Mouse (Mus musculus) cerebellum, adult 9-11 months (tissue): ENCODE measurements around the gene Atp6v1c2.

ENCODE experiments used
- DNase-seq: peaks from one replicate; pipeline ENCODE4 v3.0.0; 2022

Atp6v1c2 gene

GRCm38 (mm10) chr12:17324549-17325470 is 4.3 kb downstream of the Atp6v1c2 start:
- no peak for DNase-seq

GRCm38 (mm10) chr12:17318453-17318852 is 10.7 kb downstream of the Atp6v1c2 start:
- no peak for DNase-seq

DNA sequence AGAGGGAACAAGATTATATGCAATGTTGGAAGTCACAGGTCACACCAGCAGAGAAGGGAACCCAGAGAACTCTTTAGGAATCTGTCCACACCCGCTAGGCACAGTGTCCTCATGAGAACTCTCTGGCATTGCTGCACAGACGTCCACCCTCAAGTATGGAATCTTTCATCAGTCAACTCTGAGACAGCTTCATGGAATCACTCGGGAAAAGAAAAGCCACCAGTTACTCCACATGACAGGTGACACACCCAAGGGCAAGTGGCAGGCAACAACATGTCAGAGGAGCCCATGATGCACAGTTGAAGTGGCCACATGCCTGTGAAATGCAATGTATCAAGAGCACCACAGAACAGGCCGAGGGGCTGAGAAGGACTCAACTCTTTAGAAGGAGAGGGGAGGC is 11.2 kb downstream of the Atp6v1c2 start:
- DNase-seq, result no peak

DNA sequence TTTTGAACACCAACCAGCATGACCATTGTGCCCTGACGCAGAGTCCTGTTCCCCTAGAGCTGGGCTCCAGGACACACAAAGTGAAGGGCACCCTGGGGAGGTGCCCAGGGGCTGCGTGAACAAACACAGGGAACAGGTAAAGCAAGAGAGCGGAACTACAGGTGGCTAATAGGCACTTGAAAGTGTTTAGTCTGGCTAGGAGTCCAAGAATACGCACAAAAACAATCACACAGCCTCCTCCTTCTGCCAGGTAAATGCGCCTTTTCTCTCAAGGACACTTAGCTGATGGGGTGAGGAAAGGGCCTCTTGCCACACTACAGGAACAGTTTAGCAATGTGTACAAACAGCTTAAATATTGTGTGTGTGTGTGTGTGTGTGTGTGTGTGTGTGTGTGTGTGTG is 13.1 kb downstream of the Atp6v1c2 start:
- DNase-seq, result no peak

DNA sequence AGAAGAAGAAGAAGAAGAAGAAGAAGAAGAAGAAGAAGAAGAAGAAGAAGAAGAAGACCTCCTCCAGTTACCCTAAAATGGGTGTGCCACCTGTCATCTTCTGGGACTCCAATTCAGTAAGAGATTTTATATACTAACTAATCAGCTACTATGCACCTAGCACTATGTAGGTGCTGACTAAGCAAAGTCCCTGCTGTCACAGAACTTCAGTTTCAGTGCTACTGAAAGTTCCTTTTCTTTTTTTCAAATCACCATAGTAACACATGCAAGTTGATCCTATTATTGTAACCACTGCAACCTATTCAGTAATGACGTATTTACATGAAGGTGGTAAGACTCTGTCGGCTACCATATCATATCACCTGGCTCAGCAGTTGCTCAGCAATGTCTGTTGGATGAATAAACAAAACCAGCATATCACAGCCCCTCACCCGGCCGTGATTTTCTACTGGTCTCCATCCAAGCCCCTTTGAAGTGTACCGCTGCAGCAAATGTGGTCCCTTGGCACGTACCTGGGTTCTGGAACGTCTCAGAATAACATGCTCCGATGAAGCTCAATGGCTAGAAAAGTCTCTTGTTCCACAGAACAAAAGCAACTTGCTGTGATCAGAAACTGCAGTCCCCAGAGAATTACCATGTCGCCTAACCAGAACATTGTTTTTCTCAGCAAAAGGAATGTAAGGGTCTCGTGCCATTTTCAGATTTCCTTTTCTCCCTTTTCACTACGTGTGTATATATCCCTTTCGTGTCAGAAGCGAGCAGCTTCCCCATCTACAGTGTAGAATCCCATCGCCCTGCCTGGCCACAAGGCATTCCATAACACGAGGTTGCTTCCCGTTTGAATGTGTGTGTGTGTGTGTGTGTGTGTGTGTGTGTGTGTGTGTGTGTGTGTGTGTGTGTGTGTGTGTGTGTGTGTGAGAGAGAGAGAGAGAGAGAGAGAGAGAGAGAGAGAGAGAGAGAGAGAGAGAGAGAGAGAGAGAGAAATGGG is 18.0 kb downstream of the Atp6v1c2 start:
- DNase-seq, result no peak

DNA sequence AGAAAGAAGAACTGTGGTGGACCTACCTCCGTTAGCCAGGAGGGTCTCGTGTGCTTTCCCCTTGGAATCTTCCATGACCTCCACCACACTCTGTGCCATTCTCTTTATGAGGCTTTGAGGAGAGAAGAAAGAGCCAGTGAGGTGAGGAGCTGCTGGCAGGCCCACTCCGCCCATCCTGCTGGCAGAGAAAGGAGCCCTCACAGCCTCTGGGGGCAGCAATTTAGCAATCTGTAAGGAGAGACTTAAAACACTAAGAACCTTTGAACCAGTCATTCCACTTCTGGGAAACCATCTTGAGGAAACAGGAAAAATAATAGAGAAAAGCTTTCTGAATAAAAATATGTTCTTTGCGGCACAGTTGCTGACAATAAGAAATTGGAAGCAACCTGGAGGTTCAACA is 20.9 kb downstream of the Atp6v1c2 start:
- DNase-seq, result no peak

DNA sequence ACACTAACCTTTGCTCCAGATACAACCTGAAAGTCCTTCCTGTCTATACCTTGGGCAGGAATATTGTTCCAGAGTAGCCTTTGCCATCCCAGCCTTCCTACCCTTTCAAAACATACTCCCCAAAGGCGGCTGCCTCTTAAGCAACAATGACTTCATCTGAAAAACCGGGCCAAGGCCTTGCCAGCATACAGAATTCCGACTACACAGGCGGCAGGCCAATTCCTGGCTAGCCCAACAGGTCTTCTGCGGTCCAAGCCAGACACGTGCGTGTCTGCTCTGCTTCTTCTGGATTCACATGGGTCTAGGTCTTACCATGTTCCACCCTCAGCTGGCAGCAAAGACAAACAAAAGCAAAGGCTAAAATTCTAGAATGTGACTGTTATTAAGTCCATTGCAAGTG is 23.7 kb downstream of the Atp6v1c2 start:
- DNase-seq, result no peak

- DNase-seq, result no peak
Measured at GRCm38 (mm10) chr12:17299902-17300301, 29.3 kb downstream of the Atp6v1c2 start.

GRCm38 (mm10) chr12:17296899-17297298 is 32.3 kb downstream of the Atp6v1c2 start:
- DNase-seq, result no peak

- no peak for DNase-seq
Measured at GRCm38 (mm10) chr12:17290569-17290968, 38.6 kb downstream of the Atp6v1c2 start.

DNA sequence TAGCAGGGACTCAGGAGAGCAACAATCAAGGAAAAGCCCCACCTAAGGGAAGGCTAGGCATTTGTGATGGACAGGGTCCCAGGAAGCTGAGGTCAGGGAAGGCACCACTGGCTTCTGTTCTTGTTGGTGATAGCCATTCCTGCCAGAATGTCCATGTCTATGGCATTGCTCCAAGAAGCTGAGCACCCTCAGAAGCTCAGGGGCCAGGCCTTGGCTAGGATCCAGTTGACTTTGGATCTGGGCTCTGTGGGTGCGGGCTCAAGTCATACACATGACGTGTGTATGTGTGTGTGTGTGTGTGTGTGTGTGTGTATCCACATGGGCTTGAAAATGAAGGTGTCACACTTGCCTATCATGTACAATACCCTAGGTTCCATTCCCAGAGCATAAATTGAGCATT is 39.2 kb downstream of the Atp6v1c2 start:
- DNase-seq, result no peak

DNA sequence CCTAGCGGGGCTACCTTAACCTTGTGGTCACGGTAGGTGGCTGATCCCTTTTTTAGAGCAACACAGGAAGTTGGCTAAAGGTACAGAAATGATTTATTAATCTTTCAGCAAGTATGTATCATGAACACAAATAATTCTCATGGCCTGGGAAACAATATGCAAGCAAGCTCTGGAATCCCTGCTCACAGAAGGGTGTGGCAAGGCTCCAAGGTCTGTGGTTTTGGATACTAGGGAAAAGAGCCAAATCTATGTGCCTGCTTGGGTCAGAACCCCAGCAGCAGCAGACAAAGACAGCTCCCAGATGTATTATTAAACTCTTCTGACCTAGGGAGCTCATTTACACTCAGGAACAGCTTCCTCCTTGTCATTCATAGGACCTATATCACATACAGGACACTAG is 40.1 kb downstream of the Atp6v1c2 start:
- DNase-seq, result no peak

DNA sequence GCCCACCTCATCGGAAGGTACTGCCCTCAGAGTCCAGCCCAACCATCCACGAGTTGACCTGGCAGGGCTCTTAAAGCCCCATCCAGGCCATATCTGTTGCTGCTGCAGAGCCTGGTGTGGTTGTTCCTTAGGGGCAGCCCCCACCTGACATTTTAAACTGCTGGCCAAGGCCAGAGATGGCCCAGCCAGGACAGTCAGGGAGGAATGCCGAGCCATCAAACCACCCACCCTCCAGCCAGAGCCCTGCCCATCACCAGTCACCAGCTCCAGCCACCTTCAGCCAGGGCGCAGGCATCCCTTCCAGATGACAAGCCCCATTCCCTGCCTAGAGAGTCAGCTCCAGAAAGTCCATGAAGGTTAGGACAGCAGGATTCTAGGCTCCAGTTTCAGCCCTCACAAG is 40.7 kb downstream of the Atp6v1c2 start:
- DNase-seq, result no peak

DNA sequence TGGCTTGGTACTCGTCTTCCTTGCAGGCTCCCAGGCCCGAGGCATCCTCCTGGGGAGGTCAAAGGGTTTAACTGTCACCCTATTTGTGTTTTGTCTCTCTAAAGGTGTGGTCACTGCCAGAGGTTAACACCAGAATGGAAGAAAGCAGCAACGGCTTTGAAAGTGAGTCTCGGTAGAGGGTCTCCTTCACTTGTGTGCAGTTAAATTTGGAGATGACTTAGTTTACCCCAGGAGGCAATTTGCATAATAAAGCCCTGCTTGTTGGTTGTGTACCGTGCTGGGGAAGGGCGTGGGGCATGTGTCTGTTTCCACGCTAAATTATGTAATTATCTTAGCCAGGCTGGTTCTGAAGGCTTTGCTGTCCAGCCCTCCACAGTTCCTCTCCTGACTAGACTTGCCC is 55.3 kb downstream of the Atp6v1c2 start:
- DNase-seq, result no peak

- no peak for DNase-seq
Measured at GRCm38 (mm10) chr12:17271272-17271671, 57.9 kb downstream of the Atp6v1c2 start.

GRCm38 (mm10) chr12:17267316-17267715 is 61.8 kb downstream of the Atp6v1c2 start:
- peak; percentile 42 for DNase-seq

- no peak for DNase-seq
Measured at GRCm38 (mm10) chr12:17266673-17266990, 62.5 kb downstream of the Atp6v1c2 start.

GRCm38 (mm10) chr12:17265971-17266672 is 63.0 kb downstream of the Atp6v1c2 start, which contains the start of gene Pdia6:
TSS of gene Pdia6 (plus strand) at chr12:17266545.
- peak; percentile 91 for DNase-seq

DNA sequence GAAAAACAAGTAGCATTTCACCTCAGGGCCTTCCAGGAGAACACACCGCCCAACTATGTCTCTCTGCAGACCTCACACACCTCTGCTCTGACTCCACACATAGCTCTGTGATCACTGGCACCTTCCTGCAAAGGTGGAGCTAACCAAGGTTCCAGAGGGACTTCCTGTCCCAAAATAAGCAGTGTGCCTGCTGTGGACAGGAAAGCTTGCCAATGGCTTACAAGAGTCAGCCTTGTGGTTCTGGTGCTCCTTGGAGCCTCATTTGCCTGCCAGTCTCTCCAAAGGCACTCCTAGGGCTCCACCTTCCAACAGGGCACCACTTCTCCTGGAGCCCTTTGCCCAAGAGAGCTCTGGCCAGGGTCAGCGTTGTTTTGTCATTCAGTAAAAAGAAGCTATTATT is 64.3 kb downstream of the Atp6v1c2 start:
- peak; percentile 35 for DNase-seq

- DNase-seq, result no peak
Measured at GRCm38 (mm10) chr12:17263881-17264280, 65.3 kb downstream of the Atp6v1c2 start.

DNA sequence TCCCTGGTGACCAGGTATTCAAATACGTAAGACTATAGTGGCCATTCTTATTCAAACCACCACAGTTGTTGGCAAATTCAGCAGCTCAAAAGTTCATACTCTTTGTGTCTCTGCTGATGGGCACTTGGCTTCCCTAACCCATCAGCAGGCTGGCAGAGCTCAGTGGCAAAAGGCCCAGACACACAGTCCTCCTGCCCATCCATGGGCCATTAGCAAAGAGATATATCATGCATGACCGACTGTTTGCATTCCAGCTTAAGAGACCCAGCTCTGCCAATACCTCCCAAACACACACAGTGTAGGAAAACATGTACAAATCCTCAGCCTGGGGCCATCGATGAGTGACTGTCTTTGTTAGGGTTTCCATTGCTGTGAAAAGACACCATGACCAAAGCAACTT is 68.2 kb downstream of the Atp6v1c2 start:
- DNase-seq, result no peak

DNA sequence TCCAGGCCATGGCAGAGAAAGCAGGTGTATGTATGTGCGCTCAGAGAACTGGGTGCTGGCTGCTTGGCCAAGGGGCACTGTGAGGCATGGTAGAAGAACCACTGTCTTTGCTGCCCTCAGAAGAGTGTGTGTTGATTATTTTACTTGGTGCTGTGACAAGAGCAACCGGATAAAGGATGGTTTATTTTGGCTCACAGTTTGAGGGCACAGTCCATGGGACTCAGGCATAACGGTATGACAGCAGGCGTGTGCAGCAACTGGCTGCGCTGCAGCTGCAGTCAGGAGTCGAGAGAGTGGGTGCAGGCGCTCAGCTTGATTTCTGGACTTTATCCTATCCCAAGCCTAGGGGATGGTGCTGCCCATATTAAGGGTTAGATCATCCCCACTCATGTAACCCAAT is 70.7 kb downstream of the Atp6v1c2 start:
- no peak for DNase-seq

DNA sequence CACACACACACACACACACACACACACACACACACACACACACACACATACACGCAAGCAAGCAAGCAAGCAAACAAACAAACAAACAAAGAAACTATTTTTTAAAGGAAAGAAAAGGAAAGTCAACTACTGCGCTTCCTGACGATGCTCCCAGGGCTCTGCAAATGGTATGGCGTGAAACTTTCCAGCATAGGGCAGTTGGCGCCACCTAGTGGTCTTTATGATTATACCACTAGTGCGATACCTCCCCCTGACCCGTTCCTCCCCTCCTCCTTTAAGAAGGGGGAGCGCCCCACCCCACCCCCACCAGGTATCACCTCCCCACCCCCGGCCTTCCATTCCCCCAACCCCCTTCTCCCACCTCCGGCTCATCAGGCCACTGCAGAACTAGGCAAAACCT is 72.3 kb downstream of the Atp6v1c2 start:
- DNase-seq, result peak; percentile 38
